Mouse (Mus musculus) CH12.LX (cell line): Measurements from ENCODE around the gene Gm37240.

Experiments
- CTCF ChIP-seq, 2 experiments: IDR thresholded peaks in 1 of 2; conservative IDR thresholded peaks in 1 of 2; 2 replicates each; pipeline ENCODE4 v1.5.1; 2011 to 2012; ENCODE audit warnings: low read depth in 2 of 2, low read length in 2 of 2, improper control_type of control experiment in 1 of 2, inconsistent platforms in 1 of 2, mild to moderate bottlenecking in 1 of 2, moderate library complexity in 1 of 2
- ELF1 ChIP-seq: IDR thresholded peaks from 2 replicates; pipeline ENCODE4 v1.6.1; 2014; ENCODE audit warnings: low read depth, mild to moderate bottlenecking, inconsistent platforms, low read length, improper control_type of control experiment
- ETS1 ChIP-seq: conservative IDR thresholded peaks from 2 replicates; pipeline ENCODE4 v1.6.1; 2012; ENCODE audit warnings: low read depth, mild to moderate bottlenecking, inconsistent platforms, low read length, improper control_type of control experiment, moderate library complexity
- GABPA ChIP-seq: IDR thresholded peaks from 2 replicates; pipeline ENCODE4 v1.6.1; 2012; ENCODE audit warnings: low read depth, low read length, improper control_type of control experiment, inconsistent platforms; ENCODE audit not compliant: insufficient replicate concordance
- HCFC1 ChIP-seq: IDR thresholded peaks from 2 replicates; pipeline ENCODE4 v1.6.1; 2012; ENCODE audit warnings: low read depth, mild to moderate bottlenecking, inconsistent platforms, low read length, improper control_type of control experiment
- MAFK ChIP-seq: IDR thresholded peaks from 2 replicates; pipeline ENCODE4 v1.6.1; 2011; ENCODE audit warnings: low read length, improper control_type of control experiment; ENCODE audit not compliant: insufficient replicate concordance
- MAX ChIP-seq: IDR thresholded peaks from 2 replicates; pipeline ENCODE4 v1.6.1; 2011; ENCODE audit warnings: low read length, improper control_type of control experiment
- MAZ ChIP-seq: IDR thresholded peaks from 2 replicates; pipeline ENCODE4 v1.6.1; 2012; ENCODE audit warnings: low read depth, mild to moderate bottlenecking, inconsistent platforms, low read length, improper control_type of control experiment, moderate library complexity
- POLR2A ChIP-seq: IDR thresholded peaks from 2 replicates; pipeline ENCODE4 v1.6.1; 2011; ENCODE audit warnings: low read depth, mild to moderate bottlenecking, improper control_type of control experiment, low read length
- RCOR1 ChIP-seq: conservative IDR thresholded peaks from 2 replicates; pipeline ENCODE4 v1.6.1; 2012; ENCODE audit warnings: low read depth, mild to moderate bottlenecking, inconsistent platforms, low read length, improper control_type of control experiment
- TBP ChIP-seq: conservative IDR thresholded peaks from 2 replicates; pipeline ENCODE4 v1.6.1; 2011; ENCODE audit warnings: low read depth, low read length, improper control_type of control experiment
- TCF12 ChIP-seq: IDR thresholded peaks from 2 replicates; pipeline ENCODE4 v1.6.1; 2014; ENCODE audit warnings: low read depth, mild to moderate bottlenecking, inconsistent platforms, low read length, improper control_type of control experiment
- USF1 ChIP-seq: IDR thresholded peaks from 2 replicates; pipeline ENCODE4 v1.6.1; 2014; ENCODE audit warnings: low read depth, mild to moderate bottlenecking, inconsistent platforms, low read length, improper control_type of control experiment

DNA sequence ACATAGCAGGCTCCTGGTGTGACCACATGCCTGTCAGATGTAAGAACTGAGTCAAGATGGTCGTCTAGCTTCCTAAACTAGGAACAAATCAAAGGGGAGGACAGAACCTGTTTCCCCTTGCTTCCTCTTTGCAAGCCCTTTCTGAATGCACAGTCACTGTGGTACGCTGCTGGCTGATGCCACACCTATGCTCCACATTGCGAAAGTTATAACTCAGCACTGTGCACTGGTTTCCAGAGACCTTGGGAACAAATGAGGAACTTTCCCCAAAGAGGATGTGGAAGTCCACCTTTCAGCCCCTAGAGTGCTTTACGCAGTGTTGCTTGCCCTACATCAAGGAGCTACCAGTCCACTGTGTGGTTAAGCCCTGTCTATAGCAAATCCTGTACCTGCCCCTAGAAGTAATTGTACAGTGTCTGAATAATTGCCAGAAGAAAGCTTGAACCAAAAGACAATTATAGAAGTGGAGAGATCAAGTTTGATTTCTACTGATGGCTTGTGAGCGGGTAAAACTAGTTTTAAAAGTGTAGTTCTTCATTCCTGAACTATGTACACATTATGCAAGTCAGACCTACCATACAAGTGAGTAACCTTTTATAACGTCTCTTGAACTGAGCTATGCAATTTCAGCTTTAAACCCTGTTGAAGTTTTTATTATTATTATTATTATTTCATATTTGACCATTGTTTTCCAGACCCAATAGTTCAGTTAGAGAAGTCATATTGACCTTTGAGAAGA, 1289.2 kb downstream of the Gm37240 start:
- TF ChIP-seq CTCF (conservative IDR thresholded peaks at IDR 0.05 in 1 of 2, IDR thresholded peaks at IDR 0.05 in 1 of 2; ENCODE audit: low read depth in 2 of 2, low read length in 2 of 2) (no peak), ELF1 (no peak), USF1 (no peak), GABPA (no peak), MAX (no peak), TCF12 (no peak), RCOR1 (no peak), POLR2A (no peak), MAZ (no peak), MAFK (no peak), ETS1 (no peak), HCFC1 (no peak), TBP (no peak)
